Mouse (Mus musculus) CD4-positive, CD25-positive, alpha-beta regulatory T cell, adult 4 months (primary cell): ENCODE measurements at regions not wholly inside any gene's neighbourhood (a gene's known extent, or its start where the extent isn't known, plus 50 kb on each side); places are given as distances from the start of the nearest gene placed in this dataset.

Source experiments
- ATAC-seq: one replicate; pipeline ENCODE4 v1.8.0; 2017

DNA sequence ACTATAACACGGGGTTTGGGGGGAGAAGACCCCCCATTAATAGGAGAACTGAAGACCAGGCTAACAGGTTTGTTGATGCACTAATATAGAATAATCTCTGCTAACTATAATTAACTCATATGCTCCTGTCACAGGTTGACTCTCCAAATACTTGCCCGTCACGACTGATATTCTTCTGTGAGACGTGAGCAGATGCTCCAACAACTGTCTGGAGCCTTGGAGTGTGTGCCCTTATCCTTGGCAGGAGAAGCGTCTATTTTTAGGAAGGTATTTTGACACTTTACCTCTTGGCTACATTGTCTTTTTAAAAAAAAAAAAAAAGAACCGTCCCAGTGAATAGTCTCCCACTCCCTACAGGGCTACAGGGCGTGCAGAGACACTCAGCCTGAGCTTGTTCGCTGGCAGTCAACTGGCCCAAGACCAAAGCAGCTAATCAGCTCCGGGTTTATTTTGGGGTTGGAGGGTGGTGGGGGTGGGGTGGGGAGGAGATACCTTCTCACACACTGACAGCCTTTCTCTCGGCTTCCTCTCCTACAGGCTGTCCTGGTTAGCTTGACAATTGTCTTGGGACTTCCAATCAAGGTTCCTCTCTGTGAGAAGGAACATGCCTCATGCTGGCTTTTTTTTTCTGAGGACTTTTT lies 102.6 kb upstream of the Prickle1 start:
- ATAC-seq: no peak

DNA sequence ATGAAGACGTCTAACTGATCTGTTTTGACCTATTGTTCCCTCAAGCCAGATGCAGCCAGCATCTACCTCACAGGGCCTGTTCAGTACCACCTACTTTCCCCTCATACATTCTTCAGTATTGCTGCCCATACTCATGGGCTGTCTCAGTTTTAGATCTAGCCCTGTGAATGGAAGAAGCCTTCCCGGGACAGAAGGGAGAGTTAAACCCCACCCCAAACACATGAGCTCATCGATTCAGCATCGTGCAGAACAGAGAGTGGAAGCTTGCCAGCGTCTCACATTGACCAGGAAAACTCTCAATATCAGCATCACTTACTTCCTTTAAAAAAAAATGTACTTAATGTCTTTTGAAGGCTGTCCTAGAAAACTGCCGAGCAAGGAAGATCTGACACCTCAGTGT lies 95.0 kb upstream of the Prickle1 start:
- ATAC-seq: no peak

DNA sequence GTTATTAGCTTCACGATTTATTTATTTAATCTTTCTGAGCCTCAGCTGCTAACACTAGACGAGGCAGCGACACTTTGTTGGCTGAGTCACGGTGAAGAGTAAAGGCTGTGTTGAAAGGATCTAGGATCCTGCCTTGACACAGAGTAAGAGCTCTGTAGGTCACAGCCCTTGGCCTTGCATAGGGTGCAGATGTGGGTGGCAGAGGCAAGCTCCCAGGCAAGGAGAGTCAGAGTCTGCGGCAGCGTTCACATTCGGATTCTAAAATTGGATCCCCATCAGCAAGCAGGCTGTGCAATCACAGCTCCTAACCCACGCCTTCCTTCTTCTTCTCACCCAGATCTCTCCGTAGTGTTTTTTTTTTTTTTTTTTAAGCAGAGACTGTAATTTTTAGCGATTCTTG lies 94.3 kb upstream of the Prickle1 start:
- ATAC-seq: no peak

DNA sequence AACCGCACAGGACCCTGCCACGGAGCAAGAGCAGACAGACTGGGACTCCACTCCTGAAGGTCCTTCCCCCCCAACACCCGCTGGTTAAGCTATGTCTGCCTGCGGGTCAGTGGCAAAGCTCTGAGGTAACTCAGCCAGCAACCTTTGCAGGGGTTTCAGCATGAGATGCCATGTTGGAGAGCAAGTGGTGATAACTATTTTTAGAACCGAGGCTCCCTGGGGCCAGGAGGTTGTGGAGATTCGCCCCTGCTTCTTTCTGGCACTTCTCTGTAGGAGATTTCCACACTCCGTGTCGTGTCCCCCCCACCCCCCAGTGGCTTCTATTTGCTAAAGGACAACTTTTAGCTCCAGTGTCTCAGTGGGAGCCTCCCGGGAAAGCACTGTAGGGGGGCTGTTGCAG lies 90.7 kb upstream of the Prickle1 start:
- no peak for ATAC-seq

DNA sequence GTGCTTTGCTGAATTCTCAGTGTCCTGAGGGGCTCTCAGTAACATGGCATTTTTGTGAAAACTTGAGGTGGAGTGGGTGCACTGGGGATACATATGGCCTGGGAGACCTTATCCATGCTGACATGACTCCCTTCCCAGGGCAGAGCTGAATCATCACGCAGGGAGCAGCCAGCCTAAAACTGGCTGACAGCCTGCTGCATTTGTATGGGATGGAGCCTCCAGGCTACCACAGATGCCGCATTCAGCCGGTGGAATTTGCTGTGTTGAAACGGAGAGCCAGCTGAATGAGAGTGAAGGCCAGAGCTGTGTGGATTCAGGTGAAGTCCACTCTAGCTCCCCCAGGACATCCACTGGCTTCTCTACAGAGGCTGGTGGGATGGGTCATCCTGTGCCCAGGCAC lies 85.9 kb upstream of the Prickle1 start:
- no peak for ATAC-seq

DNA sequence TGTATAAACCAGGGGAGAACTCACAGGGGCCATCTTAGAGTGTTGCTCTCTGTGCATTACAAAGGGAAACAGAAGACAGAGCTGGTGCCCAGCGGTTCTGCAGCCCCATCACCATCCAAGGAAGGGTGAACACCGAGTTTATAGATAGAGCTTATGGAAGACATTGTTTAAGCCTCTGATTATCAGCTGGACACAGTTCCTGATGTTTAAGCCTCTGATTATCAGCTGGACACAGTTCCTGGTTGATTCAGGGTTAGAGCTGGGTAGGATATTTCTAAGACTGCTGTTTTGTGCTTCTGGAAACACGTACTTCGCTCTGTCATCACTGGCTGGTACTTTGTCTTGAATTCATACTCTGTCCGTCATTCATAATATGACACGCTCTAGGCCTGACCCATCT lies 79.9 kb upstream of the Prickle1 start:
- no peak for ATAC-seq

DNA sequence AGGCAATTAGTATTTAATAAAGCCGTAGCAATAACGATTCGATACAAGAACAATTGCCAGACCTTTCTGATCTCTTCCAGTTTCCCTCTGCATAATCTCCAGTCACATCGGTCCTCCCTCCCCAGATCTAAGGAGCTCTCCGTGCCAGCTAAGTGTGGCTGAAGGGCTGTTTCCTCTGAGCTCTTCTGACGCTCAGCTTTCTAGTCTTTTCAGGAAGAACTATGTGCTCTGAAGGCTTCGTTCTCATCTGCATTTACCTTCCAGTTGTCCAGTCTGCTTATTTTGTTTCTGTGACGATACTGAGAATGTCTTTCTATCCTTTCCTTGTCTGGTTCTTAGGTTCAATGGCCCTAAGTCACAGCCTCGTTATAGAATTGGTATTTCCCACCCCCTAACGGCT lies 78.3 kb upstream of the Prickle1 start:
- ATAC-seq: no peak

DNA sequence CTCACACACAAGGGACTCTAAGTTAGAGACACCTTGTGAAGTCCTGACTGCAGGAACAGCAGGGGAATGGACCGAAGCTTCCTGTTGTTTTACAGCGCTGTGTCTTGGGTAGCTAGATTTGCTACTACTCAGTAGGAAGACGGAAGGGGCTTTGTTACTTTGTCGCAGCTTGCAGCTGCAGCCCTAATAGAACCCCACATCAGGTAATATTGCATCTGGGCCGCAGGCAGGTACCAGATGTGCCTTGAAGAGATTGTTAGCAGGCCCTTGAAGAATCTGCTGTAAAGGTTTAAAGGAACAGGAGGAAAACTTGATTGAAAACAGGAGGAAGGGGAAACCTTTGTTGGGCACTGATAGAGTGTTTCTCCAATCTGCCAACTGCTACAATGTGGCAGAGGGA lies 68.2 kb upstream of the Prickle1 start:
- no peak for ATAC-seq

DNA sequence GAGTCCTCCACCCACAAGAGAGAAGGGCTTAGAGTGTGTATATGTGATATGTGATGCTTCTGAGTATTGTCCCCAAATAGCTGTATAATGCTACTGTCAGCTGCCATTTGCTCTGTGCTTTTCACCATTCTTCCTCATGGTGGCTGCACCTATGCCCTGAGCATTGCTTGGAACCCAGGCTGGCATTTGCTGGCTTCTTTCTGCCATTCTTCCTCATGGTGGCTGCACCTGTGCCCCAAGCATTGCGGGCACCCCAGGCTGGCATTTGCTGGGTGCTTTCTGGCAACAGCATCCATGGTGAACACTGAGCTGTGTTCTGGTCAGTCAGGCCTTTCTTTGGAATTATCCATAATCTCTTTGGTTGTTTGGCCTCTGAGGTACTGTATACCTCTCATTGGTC lies 66.9 kb upstream of the Prickle1 start:
- no peak for ATAC-seq

DNA sequence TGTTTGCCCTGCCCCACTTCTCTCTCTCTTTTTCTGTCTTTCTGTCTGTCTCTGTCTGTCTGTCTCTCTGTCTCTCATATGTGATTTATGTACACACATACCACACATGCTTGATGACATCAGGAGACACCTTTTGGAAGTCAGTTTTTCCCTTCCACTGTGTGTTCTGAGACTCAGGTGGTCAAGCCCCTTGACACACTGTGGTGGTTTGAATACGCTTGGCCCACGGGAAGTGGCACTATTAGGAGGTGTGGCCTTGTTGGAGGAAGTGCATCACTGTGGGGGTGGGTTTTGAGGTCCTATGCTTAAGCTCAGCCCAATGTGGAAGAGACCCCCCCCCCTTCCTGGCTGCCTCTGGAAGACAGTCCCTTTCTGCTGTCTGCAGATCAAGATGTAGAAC lies 66.1 kb upstream of the Prickle1 start:
- no peak for ATAC-seq

DNA sequence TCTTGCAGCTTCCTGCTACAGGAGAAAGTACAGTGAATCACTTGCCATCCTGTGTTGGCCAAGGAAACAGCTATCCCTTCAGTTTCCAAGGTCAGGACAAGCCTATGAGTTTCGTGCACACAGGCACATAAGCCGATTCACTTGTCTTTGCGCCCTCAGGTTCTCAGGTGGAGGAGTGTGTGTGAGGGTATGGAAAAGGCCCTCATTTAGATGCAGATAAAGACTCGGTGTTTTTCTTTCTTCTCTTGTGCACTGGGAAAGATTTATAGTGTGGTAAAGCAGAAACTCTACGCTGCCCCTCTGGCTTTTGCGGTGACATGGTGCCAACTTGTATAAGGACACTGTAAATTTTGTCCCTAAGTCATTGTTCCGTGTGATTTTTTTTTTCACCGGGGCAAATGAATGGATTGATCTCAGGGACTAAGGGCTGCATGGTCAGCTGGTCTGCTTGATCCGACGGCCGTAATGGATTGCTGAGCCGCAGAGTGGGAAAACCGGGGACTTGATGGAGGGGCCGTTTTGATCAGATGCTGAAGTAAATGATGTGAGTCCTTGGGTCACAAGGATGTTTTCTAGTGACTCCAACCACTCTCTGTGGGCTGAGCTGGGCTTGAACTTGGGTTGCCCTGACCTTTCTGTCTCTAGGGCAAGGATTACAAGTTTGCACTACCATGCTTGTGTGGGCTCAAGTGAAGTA lies 65.4 kb upstream of the Prickle1 start:
- ATAC-seq: no peak

DNA sequence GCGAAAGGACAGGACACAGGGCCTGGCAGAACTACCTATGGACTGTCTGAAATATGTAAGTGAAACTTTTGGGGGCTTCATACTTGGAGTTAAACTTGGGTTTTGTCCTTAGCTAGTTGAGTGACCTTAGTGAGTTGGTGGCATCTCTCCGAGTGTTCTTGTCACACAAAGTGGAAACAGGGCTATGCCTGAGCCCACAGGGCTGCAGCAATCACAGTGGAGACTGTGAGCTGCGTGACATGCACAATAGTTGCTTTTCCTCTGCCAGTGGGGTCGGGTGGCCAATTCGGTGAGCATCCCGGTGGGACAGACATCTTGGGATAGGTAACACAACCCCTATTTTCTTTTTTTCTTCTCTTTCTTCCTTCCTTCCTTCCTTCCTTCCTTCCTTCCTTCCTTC lies 61.5 kb upstream of the Prickle1 start:
- no peak for ATAC-seq

DNA sequence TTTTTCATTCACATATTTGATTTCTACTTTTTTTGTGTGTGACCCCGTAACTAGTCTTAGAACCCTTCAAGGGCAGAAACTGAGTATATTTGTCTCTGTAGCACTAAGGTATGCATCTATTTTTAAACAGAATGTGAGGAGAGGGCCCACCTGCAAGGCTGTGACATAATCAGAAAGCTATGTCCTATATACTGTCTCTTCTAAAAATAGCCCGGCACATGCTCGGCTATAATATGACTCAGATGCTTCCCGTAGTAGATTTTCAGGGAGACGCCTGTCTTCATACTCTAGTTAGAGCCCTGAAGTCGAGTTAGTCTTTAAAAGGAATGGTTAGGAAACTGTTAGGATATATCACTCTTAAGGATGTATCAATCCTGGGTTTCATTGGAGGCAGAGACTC lies 61.0 kb upstream of the Prickle1 start:
- no peak for ATAC-seq

DNA sequence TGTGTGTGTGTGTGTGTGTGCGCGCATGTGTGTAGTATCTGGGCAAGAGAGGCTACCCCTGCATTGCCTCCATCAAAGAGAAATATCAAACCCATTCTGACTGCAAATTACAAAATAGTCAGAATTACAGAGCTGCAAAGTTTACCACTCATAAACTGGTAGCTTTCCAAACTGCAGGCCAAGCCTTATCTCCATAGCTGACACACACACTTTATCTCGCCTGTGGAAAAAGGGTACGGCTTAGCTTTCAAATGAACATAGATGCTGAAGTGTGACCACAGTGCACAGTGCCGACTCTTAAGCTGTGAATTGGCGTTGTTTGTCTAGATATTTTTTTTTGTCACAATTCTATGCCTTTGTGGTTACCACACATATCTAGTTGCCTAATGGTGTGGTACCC lies 60.1 kb upstream of the Prickle1 start:
- ATAC-seq: no peak

DNA sequence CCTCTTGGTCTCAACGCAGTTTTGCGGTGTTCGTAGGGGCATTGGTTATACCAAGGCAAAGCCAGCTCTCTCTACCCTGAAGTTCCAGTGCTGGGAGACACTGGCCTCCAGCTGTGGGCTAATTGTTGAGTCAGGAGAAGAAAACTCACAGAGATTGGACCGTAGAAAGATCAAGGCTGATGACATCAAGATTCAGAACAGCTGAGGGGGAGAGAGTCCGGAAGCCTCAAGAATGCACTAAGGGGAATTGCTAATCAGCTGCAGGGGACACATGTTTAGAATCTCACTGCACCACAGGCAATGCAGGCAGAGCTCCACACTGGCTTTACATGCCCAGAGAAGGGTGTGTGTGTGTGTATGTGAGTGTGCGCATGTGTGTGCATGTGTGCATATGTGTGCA lies 59.6 kb upstream of the Prickle1 start:
- no peak for ATAC-seq

DNA sequence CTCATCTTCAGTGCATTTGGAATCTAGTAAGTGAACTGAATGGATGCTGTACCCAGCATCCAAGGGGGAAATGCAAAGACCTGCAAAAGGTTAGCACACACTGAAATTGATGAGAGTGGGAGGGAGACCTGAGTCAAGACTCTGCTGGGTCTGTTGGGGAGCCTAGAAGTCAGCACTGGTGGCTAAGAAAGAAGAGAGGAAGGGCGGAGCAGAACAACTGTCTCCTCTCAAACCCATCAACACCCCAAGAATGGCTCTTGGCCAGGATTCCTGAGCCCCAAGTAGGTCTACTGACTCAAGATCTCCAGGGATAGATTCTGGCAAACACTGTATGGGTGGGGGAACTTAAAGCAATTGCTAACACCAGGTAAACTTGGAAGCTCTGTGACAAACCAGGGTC lies 57.7 kb upstream of the Prickle1 start:
- no peak for ATAC-seq

DNA sequence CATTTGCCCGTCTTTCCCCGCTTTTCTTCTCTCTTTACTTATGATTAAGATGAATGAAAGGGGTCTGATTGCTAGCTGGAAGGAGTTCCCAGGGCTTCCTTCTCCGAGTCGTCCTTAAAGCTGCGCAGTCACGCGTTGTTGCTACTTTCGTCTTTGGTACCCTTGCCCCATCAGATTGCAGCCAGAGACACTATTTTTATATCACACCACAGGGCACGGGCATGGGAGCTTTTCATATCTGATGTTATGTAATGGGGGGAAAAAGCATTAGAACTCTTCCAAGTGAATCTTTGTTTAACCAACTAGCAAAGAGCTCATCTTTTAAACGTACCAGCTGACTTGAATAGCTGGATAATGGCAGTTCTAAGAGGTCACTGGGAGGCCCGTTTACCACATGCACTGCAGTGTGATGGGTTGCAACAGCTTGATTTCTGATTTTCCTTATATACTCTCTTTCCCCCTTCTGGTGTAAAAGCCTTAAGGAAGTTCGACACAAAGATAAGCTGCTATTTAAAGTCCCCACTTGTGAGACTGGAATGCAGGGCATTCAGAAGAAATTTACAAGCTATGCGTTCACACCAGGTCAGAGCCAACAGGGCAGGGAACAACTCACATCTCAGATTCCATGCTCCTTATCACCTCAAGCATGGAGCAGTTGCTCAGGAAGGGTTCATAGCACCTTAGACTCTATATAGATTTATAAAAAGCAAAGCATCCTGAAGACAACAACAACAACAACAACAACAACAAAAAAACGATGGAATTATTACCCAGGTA lies 55.5 kb upstream of the Prickle1 start:
- no peak for ATAC-seq

DNA sequence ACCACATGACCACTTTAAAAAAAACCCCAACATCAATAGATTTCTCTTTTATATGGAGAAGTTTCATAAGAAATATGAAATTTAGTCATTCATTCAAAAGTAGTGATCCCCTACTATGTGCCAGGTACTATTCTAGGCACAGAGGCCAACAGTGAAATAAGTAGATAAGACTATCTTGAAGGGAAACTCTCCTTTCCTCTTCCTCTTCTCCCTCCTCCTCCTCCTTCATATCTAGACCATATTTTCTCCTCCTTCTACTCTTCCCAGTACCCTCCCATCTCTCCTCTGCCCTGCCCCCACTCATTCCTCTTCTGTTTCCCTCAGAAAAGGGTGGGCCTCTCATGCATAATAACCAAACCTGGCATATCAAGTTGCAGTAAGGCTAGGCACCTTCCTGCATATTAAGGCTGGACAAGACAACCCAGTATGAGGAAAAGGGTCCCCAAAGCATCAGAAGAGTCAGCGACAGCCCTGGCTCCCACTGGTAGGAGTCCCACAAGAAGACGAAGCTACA lies 54.4 kb upstream of the Prickle1 start:
- no peak for ATAC-seq

DNA sequence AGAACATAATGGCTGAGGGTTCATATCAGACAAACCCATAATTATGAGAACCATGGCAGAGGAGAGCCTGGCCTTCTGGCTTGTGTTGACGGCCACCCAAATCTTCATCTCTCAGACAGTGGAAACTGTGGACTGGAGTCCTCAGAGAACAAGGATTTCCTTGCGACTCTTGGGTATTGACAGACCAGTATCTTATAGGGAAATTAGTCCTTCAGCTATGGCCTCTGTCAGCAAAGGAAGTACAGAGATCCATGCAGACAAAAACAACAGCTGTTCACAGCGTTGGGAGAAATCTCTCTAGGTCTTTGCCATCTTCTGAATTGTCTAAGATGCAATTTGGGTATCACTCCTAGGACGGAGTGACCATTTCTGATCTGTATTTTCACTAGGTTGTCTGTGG lies 53.0 kb upstream of the Prickle1 start:
- no peak for ATAC-seq

DNA sequence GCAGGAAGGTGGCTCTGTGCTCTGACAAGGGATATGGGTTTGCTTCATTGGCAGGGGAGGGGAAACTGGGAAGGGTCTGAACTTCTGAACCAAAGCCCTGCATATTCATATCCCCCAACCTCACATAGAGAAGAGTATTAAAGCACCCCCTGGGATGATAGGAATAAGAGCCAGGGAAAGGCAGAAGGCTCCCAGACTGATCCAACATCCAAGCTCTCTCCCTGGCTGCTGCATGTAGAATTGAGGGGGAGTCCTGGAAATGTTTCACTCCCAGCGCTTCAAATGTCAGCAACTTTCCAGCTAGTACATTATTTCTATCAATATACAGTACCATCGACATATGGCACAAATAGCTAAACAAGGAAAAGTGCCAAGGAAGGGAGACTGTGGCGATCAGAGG lies 51.1 kb upstream of the Prickle1 start:
- ATAC-seq: no peak

DNA sequence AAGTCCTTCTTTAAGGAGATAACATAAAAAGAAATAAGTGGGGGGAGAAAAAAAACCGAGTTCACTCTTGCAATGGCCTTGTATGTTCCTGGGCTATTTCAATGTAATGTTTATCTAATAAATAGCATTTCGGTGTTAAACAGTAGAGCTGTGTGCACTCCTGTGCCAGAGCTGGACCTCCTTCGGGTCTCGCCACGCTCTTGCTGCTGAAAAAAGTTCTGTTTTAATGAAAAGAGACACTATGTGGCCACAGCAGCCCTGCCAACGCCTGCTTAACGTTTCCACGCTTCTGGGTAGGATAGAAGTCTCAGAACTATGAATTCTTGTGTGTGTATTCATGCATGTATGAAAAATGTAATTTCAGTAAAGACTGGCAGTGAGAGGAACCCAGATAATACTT lies 50.3 kb upstream of the Prickle1 start:
- no peak for ATAC-seq
